Comparison of ENCODE assay signal across 38 mouse cellular contexts in the genomic region with DNA sequence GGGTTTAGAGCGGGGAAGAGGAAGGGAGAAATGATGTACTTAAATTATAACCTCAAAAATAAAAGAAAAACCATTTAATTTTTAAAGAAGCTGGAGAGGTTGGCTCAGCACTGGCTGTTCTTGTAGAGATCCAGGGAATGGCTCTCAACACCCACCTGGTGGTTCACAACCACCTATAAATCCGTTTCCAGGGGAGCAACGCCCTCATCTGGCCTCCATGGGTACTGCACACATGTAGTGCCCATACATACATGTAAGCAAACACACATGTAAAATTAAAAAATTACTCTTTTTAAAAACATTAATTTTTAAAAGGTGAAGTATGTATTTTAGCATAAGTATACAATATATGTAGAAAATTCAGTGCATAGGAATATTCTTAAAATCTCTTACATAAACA. TPM values are rescaled to one million over a fixed set of nuclear protein-coding genes. Genes with fewer than 3 reads are reported as not detected.
DNase-seq lines count a peak whose midpoint lies in the region; TF ChIP-seq lines count a peak whose summit lies in the region.
"Had no signal": no experiment of that assay in that cellular context is flagged by ENCODE, and none has a peak within 500 bp of the region (broad histone marks: within the 10 kb centered on the region; RNA-seq: fewer than 3 reads in every experiment).

No protein-coding gene starts in this region.

- no peaks in the 10 kb centered on the region for H3K27me3 ChIP-seq in heart, adult 2 months (ENCODE audit: control insufficient read depth, insufficient read depth, low read length)
- H3K27me3 ChIP-seq in E14TG2a.4 (ENCODE audit: insufficient read depth, low read length), result peaks cover 36% of the 10 kb centered on the region
- H3K27me3 ChIP-seq: midbrain, embryonic 13.5 days; stomach, embryonic 15.5 days had no signal

- H3K9ac ChIP-seq in heart, adult 2 months (ENCODE audit: low read depth, low read length), result no peak overlapping the region
- H3K9ac ChIP-seq: hindbrain, embryonic 14.5 days; liver, embryonic 13.5 days; midbrain, embryonic 13.5 days; stomach, embryonic 15.5 days had no signal

- no peak for TF ChIP-seq POLR2A in heart, adult 2 months (IDR thresholded peaks at IDR 0.05; ENCODE audit: insufficient read depth, low read depth, low read length)
- no peak for TF ChIP-seq POLR2A in bone marrow macrophage, adult 2 months (IDR thresholded peaks at IDR 0.05; ENCODE audit: borderline replicate concordance, low read depth, low read length)

- DNase-seq in heart, adult 2 months, result no peak
- no peak for DNase-seq in heart, postnatal 36 days
- DNase-seq in left cerebral cortex, adult 2 months (ENCODE audit: extremely low spot score in 1 of 2, low spot score in 2 of 2), result no peak
- DNase-seq in left cerebral cortex, adult 18-20 months (ENCODE audit: low spot score in 2 of 2), result no peak
- DNase-seq in kidney, postnatal 25 days, result no peak
- DNase-seq: adrenal gland, adult 2 months; adrenal gland, postnatal 36 days; cerebellum, adult 2 months; cerebellum, postnatal 14 days; gastrocnemius, postnatal 25 days; heart, adult 11 months; heart, postnatal 4 days; kidney, adult 8-10 months; kidney, postnatal 10 days; left cerebral cortex, postnatal 4 days; liver, embryonic 13.5 days; lung, adult 2 months; lung, postnatal 4 days; retina, postnatal 1 day; right cerebral cortex, postnatal 14 days; thymus, adult 2 months; thymus, postnatal 4 days had no signal

- no peak overlapping the region for H3K4me3 ChIP-seq in heart, adult 2 months
- no peak overlapping the region for H3K4me3 ChIP-seq in left cerebral cortex, adult 2 months
- no peak overlapping the region for H3K4me3 ChIP-seq in E14TG2a.4 (replicated peaks; ENCODE audit: low read length)
- H3K4me3 ChIP-seq in bone marrow macrophage, adult 2 months (ENCODE audit: insufficient read depth, low read length), result no peak overlapping the region
- H3K4me3 ChIP-seq: erythroblast, embryonic 14.5 days; liver, embryonic 13.5 days; megakaryocyte, embryonic 14.5 days; midbrain, embryonic 13.5 days; stomach, embryonic 15.5 days had no signal

- H3K27ac ChIP-seq in heart, adult 2 months, result no peak overlapping the region
- no peak overlapping the region for H3K27ac ChIP-seq in left cerebral cortex, adult 2 months
- H3K27ac ChIP-seq in bone marrow macrophage, adult 2 months (ENCODE audit: insufficient read depth, low read depth, low read length), result no peak overlapping the region
- H3K27ac ChIP-seq: hindbrain, embryonic 14.5 days; liver, embryonic 13.5 days; midbrain, embryonic 13.5 days; stomach, embryonic 15.5 days had no signal

- H3K79me2 ChIP-seq in heart, adult 2 months (replicated peaks; ENCODE audit: control insufficient read depth, insufficient read depth, low read length), result no peaks in the 10 kb centered on the region

- intact Hi-C loops in heart, adult 2 months (cut with DNase I), result no loop called here
- intact Hi-C loops in heart, postnatal 36 days (cut with DNase I), result no loop called here
- intact Hi-C loops in left cerebral cortex, adult 2 months (cut with DNase I), result no loop called here

- TF ChIP-seq EP300 in heart, adult 2 months (IDR thresholded peaks at IDR 0.05; ENCODE audit: insufficient read depth, low read depth, low read length), result no peak

- no peaks in the 10 kb centered on the region for H3K36me3 ChIP-seq in heart, adult 2 months (ENCODE audit: control insufficient read depth, insufficient read depth, low read length)
- no peaks in the 10 kb centered on the region for H3K36me3 ChIP-seq in E14TG2a.4 (ENCODE audit: insufficient read depth, low read length)
- H3K36me3 ChIP-seq: liver, embryonic 13.5 days; midbrain, embryonic 13.5 days; stomach, embryonic 15.5 days had no signal

- H3K4me1 ChIP-seq in heart, adult 2 months (ENCODE audit: control insufficient read depth, insufficient read depth, low read length), result no peaks in the 10 kb centered on the region
- H3K4me1 ChIP-seq in E14TG2a.4 (replicated peaks; ENCODE audit: low read depth, low read length), result peaks cover 21% of the 10 kb centered on the region
- no peaks in the 10 kb centered on the region for H3K4me1 ChIP-seq in bone marrow macrophage, adult 2 months (ENCODE audit: control insufficient read depth, insufficient read depth, low read length)
- H3K4me1 ChIP-seq: liver, embryonic 13.5 days; midbrain, embryonic 13.5 days had no signal

- WGBS in heart, adult 2 months, result 60% methylated on average over 3 of the region's 3 CpGs

- peak; percentile 27 for TF ChIP-seq CTCF in heart, adult 2 months (IDR thresholded peaks at IDR 0.05)
- peak; percentile 18 for TF ChIP-seq CTCF in left cerebral cortex, adult 2 months (IDR thresholded peaks at IDR 0.05)
- TF ChIP-seq CTCF in E14TG2a.4 (conservative IDR thresholded peaks at IDR 0.05; ENCODE audit: low read length), result peak; percentile 66
- 0 out of 2 replicates have a peak, but pooled peaks have one; percentile 18 for TF ChIP-seq CTCF in bone marrow macrophage, adult 2 months (IDR thresholded peaks at IDR 0.05; ENCODE audit: low read depth, low read length)

- no peaks in the 10 kb centered on the region for H3K9me3 ChIP-seq in E14TG2a.4 (ENCODE audit: low read length)
- H3K9me3 ChIP-seq: liver, embryonic 13.5 days; midbrain, embryonic 13.5 days; stomach, embryonic 15.5 days had no signal

RNA-seq across cellular contexts. Expression of gene Cbx2, which starts 16.3 kb away (rescaled TPM):
- 1 to 10 TPM; 1.7 to 2.3 TPM for total RNA-seq in heart, adult 2 months (2021)
- 2.3 and 3.0 TPM in 2 replicates for polyA plus RNA-seq in heart, adult 2 months (2012; rRNA removed)
- total RNA-seq in heart, postnatal 36 days (2021), result 1 to 10 TPM; 3.2 to 3.9 TPM
- total RNA-seq in left cerebral cortex, adult 2 months (2021), result 1 to 10 TPM; 3.2 to 3.4 TPM
- total RNA-seq in left cerebral cortex, adult 18-20 months (2021), result 1 to 10 TPM; 1.8 to 2.2 TPM
- polyA plus RNA-seq in bone marrow macrophage, adult 2 months (2012; ENCODE audit: insufficient read depth, insufficient read length, missing spikeins), result 1.9 and 2.0 TPM in 2 replicates

RNA-seq across cellular contexts. Expression of gene Enpp7, which starts 18.5 kb away (rescaled TPM):
- total RNA-seq in heart, adult 2 months (2021), result not detected
- polyA plus RNA-seq in heart, adult 2 months (2012; rRNA removed), result not detected in 2 replicates
- not detected for total RNA-seq in heart, postnatal 36 days (2021)
- not detected for total RNA-seq in left cerebral cortex, adult 2 months (2021)
- not detected for total RNA-seq in left cerebral cortex, adult 18-20 months (2021)
- polyA plus RNA-seq in bone marrow macrophage, adult 2 months (2012; ENCODE audit: insufficient read depth, insufficient read length, missing spikeins), result not detected in 2 replicates
- total RNA-seq: adrenal gland, adult 2 months; adrenal gland, postnatal 36 days; gastrocnemius, postnatal 25 days; heart, postnatal 4 days; layer of hippocampus, postnatal 10 days; left cerebral cortex, postnatal 4 days; monocyte, adult 5-6 weeks had no signal
- polyA plus RNA-seq: activated CD4-positive, CD25-positive, alpha-beta regulatory T cell, adult 4 months; adrenal gland, adult 2 months; cerebellum, adult 2 months; cortical plate, adult 2 months; embryonic facial prominence, embryonic 14.5 days; erythroblast, embryonic 14.5 days; forebrain, embryonic 11.5 days; heart, embryonic 11.5 days; hindbrain, embryonic 14.5 days; inflammation-experienced regulatory T-cells, adult 6 months; liver, embryonic 13.5 days; midbrain, embryonic 13.5 days; neural tube, embryonic 14.5 days; stomach, embryonic 15.5 days had no signal

RNA-seq across cellular contexts. Expression of gene Cbx8, which starts 34.3 kb away (rescaled TPM):
- total RNA-seq in heart, adult 2 months (2021), result 1 to 10 TPM; 4.0 to 5.3 TPM
- polyA plus RNA-seq in heart, adult 2 months (2012; rRNA removed), result 2.0 and 2.7 TPM in 2 replicates
- 1 to 10 TPM; 5.3 to 9.1 TPM for total RNA-seq in heart, postnatal 36 days (2021)
- total RNA-seq in left cerebral cortex, adult 2 months (2021), result 10 to 100 TPM; 11.1 to 11.2 TPM
- total RNA-seq in left cerebral cortex, adult 18-20 months (2021), result 10 to 100 TPM in 1 of 2 experiments, 1 to 10 TPM in 1; 8.3 to 13.3 TPM
- 6.2 and 9.5 TPM in 2 replicates for polyA plus RNA-seq in bone marrow macrophage, adult 2 months (2012; ENCODE audit: insufficient read depth, insufficient read length, missing spikeins)
